10 mouse cellular contexts compared by ENCODE assay signal in genomic region chr11:75132278-75132677, GRCm38 (mm10). TPM values are rescaled to one million over a fixed set of nuclear protein-coding genes. Genes with fewer than 3 reads are reported as not detected.
DNase-seq lines count a peak whose midpoint lies in the region; ATAC-seq and TF ChIP-seq lines count a peak whose summit lies in the region.
"Had no signal": no experiment of that assay in that cellular context is flagged by ENCODE, and none has a peak within 500 bp of the region (broad histone marks: within the 10 kb centered on the region; RNA-seq: fewer than 3 reads in every experiment).

No protein-coding gene starts in this region.

- peak; percentile 64 for DNase-seq in gastrocnemius, adult 2 months
- no peak for DNase-seq in gastrocnemius, postnatal 4 days (ENCODE audit: low spot score in 2 of 2)
- DNase-seq in Muller cell, postnatal 12 days (ENCODE audit: inconsistent ontology term) = peak; percentile 56
- DNase-seq in cerebellum, postnatal 36 days = peak; percentile 73 to 78
- DNase-seq in kidney, postnatal 0 days (ENCODE audit: low spot score) = no peak
- peak; percentile 70 for DNase-seq in lung, postnatal 14 days
- no peak for DNase-seq in thymus, postnatal 36 days
- DNase-seq in natural killer cell, adult 2 months (ENCODE audit: low spot score in 2 of 2) = no peak

- intact Hi-C loops in gastrocnemius, adult 2 months (cut with DNase I) = no loop called here

- no peak overlapping the region for H3K4me2 ChIP-seq in kidney, postnatal 0 days (ENCODE audit: low read length)
- H3K4me2 ChIP-seq: embryonic facial prominence, embryonic 13.5 days had no signal

- no peak overlapping the region for H3K4me3 ChIP-seq in gastrocnemius, adult 2 months
- no peak overlapping the region for H3K4me3 ChIP-seq in kidney, postnatal 0 days (replicated peaks; ENCODE audit: low read depth, low read length)
- H3K4me3 ChIP-seq: embryonic facial prominence, embryonic 13.5 days; megakaryocyte, embryonic 14.5 days had no signal

- TF ChIP-seq CTCF in gastrocnemius, adult 2 months (IDR thresholded peaks at IDR 0.05) = peak; percentile 54
- TF ChIP-seq CTCF in kidney, postnatal 0 days (IDR thresholded peaks at IDR 0.05; ENCODE audit: low read depth) = peak; percentile 48; the same call in 1 of the 2 replicates

- H3K4me1 ChIP-seq in kidney, postnatal 0 days (replicated peaks; ENCODE audit: insufficient read depth, low read length) = peaks cover 23% of the 10 kb centered on the region

- no peak overlapping the region for H3K9ac ChIP-seq in kidney, postnatal 0 days (ENCODE audit: low read depth, low read length)
- H3K9ac ChIP-seq: embryonic facial prominence, embryonic 13.5 days had no signal

- H3K9me3 ChIP-seq in kidney, postnatal 0 days (replicated peaks; ENCODE audit: low read length) = no peaks in the 10 kb centered on the region
- H3K9me3 ChIP-seq: embryonic facial prominence, embryonic 13.5 days; megakaryocyte, embryonic 14.5 days had no signal

- peak overlapping the region; percentile 77 for H3K27ac ChIP-seq in gastrocnemius, adult 2 months
- H3K27ac ChIP-seq in kidney, postnatal 0 days = no peak overlapping the region
- H3K27ac ChIP-seq: embryonic facial prominence, embryonic 13.5 days had no signal

- no peaks in the 10 kb centered on the region for H3K27me3 ChIP-seq in kidney, postnatal 0 days (ENCODE audit: insufficient read depth, low read length)
- H3K27me3 ChIP-seq: embryonic facial prominence, embryonic 13.5 days; megakaryocyte, embryonic 14.5 days had no signal

- WGBS in kidney, postnatal 0 days = 79% methylated on average over 5 of the region's 5 CpGs

- no peak for ATAC-seq in kidney, postnatal 0 days (replicated peaks; ENCODE audit: low FRiP score, low read depth)

- no peaks in the 10 kb centered on the region for H3K36me3 ChIP-seq in kidney, postnatal 0 days (ENCODE audit: insufficient read depth, low read length)
- H3K36me3 ChIP-seq: embryonic facial prominence, embryonic 13.5 days had no signal

RNA-seq across cellular contexts. Expression of gene Hic1, which starts 37.0 kb away (rescaled TPM):
- 1 to 10 TPM; 4.6 to 6.6 TPM for total RNA-seq in gastrocnemius, adult 2 months (2021)
- 10 to 100 TPM; 42.7 to 48.8 TPM for total RNA-seq in gastrocnemius, postnatal 4 days (2021)
- 18.5 and 26.9 TPM in 2 replicates for polyA plus RNA-seq in kidney, postnatal 0 days (2015; fragmentation: Nextera tagmentation; extraction: Ambion mirVana)

RNA-seq across cellular contexts. Expression of gene Ovca2, which starts 46.4 kb away (rescaled TPM):
- total RNA-seq in gastrocnemius, adult 2 months (2021) = 1 to 10 TPM; 2.5 to 3.6 TPM
- total RNA-seq in gastrocnemius, postnatal 4 days (2021) = 1 to 10 TPM; 6.6 to 6.8 TPM
- polyA plus RNA-seq in kidney, postnatal 0 days (2015; fragmentation: Nextera tagmentation; extraction: Ambion mirVana) = 26.6 and 28.3 TPM in 2 replicates

RNA-seq across cellular contexts. Expression of gene Dph1, which starts 58.8 kb away (rescaled TPM):
- 1 to 10 TPM; 5.5 to 6.2 TPM for total RNA-seq in gastrocnemius, adult 2 months (2021)
- 10 to 100 TPM in 1 of 2 experiments, 1 to 10 TPM in 1; 10.0 to 11.4 TPM for total RNA-seq in gastrocnemius, postnatal 4 days (2021)
- 26.3 TPM in 2 replicates for polyA plus RNA-seq in kidney, postnatal 0 days (2015; fragmentation: Nextera tagmentation; extraction: Ambion mirVana)

Comparison
In these comparisons a context has a peak if more than half of its experiments do, and no peak if none do; other contexts are left out.
1. DNase-seq: peak in gastrocnemius, adult 2 months (single experiment), Muller cell, postnatal 12 days (single experiment), cerebellum, postnatal 36 days (2 of 2) and lung, postnatal 14 days (single experiment); none in gastrocnemius, postnatal 4 days (0 of 2), kidney, postnatal 0 days (single experiment), thymus, postnatal 36 days (0 of 2) and natural killer cell, adult 2 months (0 of 2).
2. RNA of gene Hic1, which starts 37.0 kb away (total RNA-seq): 42.7 to 48.8 TPM in gastrocnemius, postnatal 4 days; 4.6 to 6.6 TPM in gastrocnemius, adult 2 months; every median in the first group is over 4 times any median in the second.